8 mouse cellular contexts compared by ENCODE assay signal in genomic region chr14:79106655-79107515, GRCm38 (mm10).
DNase-seq lines count a peak whose midpoint lies in the region; ATAC-seq and TF ChIP-seq lines count a peak whose summit lies in the region.

No protein-coding gene starts in this region.

- H3K4me1 ChIP-seq in embryonic facial prominence, embryonic 10.5 days = no peaks in the 10 kb centered on the region
- H3K4me1 ChIP-seq in midbrain, embryonic 14.5 days (ENCODE audit: control insufficient read depth, insufficient read depth, low read length) = no peaks in the 10 kb centered on the region
- no peaks in the 10 kb centered on the region for H3K4me1 ChIP-seq in spleen, adult 2 months (ENCODE audit: control insufficient read depth, insufficient read depth, insufficient read length)

- H3K27me3 ChIP-seq in embryonic facial prominence, embryonic 10.5 days (replicated peaks; ENCODE audit: low read depth, poor library complexity, severe bottlenecking) = no peaks in the 10 kb centered on the region
- H3K27me3 ChIP-seq in midbrain, embryonic 14.5 days (ENCODE audit: control insufficient read depth, insufficient read depth, low read length) = no peaks in the 10 kb centered on the region
- H3K27me3 ChIP-seq in spleen, adult 2 months (ENCODE audit: control insufficient read depth, insufficient read depth, low read length) = no peaks in the 10 kb centered on the region

- no peaks in the 10 kb centered on the region for H3K36me3 ChIP-seq in embryonic facial prominence, embryonic 10.5 days (replicated peaks)
- no peaks in the 10 kb centered on the region for H3K36me3 ChIP-seq in midbrain, embryonic 14.5 days (ENCODE audit: control insufficient read depth, insufficient read depth, low read length)
- H3K36me3 ChIP-seq in spleen, adult 2 months (ENCODE audit: control insufficient read depth, insufficient read depth, low read length) = no peaks in the 10 kb centered on the region

- H3K4me3 ChIP-seq in embryonic facial prominence, embryonic 10.5 days = no peak overlapping the region
- no peak overlapping the region for H3K4me3 ChIP-seq in midbrain, embryonic 14.5 days (replicated peaks; ENCODE audit: low read depth, low read length)
- no peak overlapping the region for H3K4me3 ChIP-seq in spleen, adult 2 months (ENCODE audit: extremely low read depth, insufficient read depth, insufficient read length)

- peak; percentile 64; the same call in 1 of the 2 replicates for TF ChIP-seq CTCF in spleen, adult 2 months (IDR thresholded peaks at IDR 0.05; ENCODE audit: extremely low read depth, insufficient read depth, insufficient read length, insufficient replicate concordance)

- no peak overlapping the region for H3K9ac ChIP-seq in midbrain, embryonic 14.5 days (replicated peaks; ENCODE audit: low read length)

- peak; percentile 83 for DNase-seq in 3T3-L1 (ENCODE audit: low read depth, low spot score)
- peak; percentile 82 for DNase-seq in adrenal gland, postnatal 10 days
- peak; percentile 75 for DNase-seq in embryonic facial prominence, embryonic 10.5 days (ENCODE audit: low spot score)
- DNase-seq in kidney, adult 11 months = peak; percentile 29
- peak; percentile 69 to 79 for DNase-seq in left cerebral cortex, postnatal 36 days (ENCODE audit: low spot score in 2 of 2)
- DNase-seq in midbrain, embryonic 14.5 days = peak; percentile 92
- peak; percentile 14 to 49 for DNase-seq in spleen, adult 2 months (ENCODE audit: low read depth in 1 of 2, low spot score in 2 of 2)

- no peak for TF ChIP-seq POLR2A in spleen, adult 2 months (IDR thresholded peaks at IDR 0.05; ENCODE audit: low read depth, low read length)

- no peak overlapping the region for H3K27ac ChIP-seq in embryonic facial prominence, embryonic 10.5 days (replicated peaks)
- H3K27ac ChIP-seq in midbrain, embryonic 14.5 days (replicated peaks; ENCODE audit: low read depth, low read length) = no peak overlapping the region
- no peak overlapping the region for H3K27ac ChIP-seq in spleen, adult 2 months (ENCODE audit: insufficient read depth, low read length)

- WGBS in embryonic facial prominence, embryonic 10.5 days = 35% methylated on average over 14 of the region's 14 CpGs
- WGBS in midbrain, embryonic 14.5 days = 34% methylated on average over 14 of the region's 14 CpGs
- 42% methylated on average over 14 of the region's 14 CpGs for WGBS in spleen, adult 2 months

- H3K4me2 ChIP-seq in midbrain, embryonic 14.5 days (ENCODE audit: low read length) = peak overlapping the region; percentile 36

- intact Hi-C loops in left cerebral cortex, postnatal 36 days (cut with DNase I) = loop anchor here (1.0 to 10.0 kb wide), 4 partner anchors 162 to 439 kb away; no protein-coding TSS in a partner anchor

- no peaks in the 10 kb centered on the region for H3K9me3 ChIP-seq in embryonic facial prominence, embryonic 10.5 days
- H3K9me3 ChIP-seq in midbrain, embryonic 14.5 days (ENCODE audit: control insufficient read depth, low read length) = no peaks in the 10 kb centered on the region

- peak; percentile 92 for ATAC-seq in granulocyte monocyte progenitor cell, adult 5-6 weeks (replicated peaks; ENCODE audit: poor library complexity, severe bottlenecking)
- peak; percentile 43; the same call in 1 of the 2 replicates for ATAC-seq in midbrain, embryonic 14.5 days (ENCODE audit: low FRiP score, low TSS enrichment)

Comparison
In these comparisons a context has a peak if more than half of its experiments do, and no peak if none do; other contexts are left out.
1. DNase-seq: peak in every context shown above with its lines; median percentile 92 in midbrain, embryonic 14.5 days; 83 in 3T3-L1; 82 in adrenal gland, postnatal 10 days; 75 in embryonic facial prominence, embryonic 10.5 days; 74 in left cerebral cortex, postnatal 36 days; 32 in spleen, adult 2 months; 29 in kidney, adult 11 months.